Comparison of ENCODE assay signal across 13 mouse cellular contexts in genomic region chr11:99369853-99370451, GRCm38 (mm10). TPM values are rescaled to one million over a fixed set of nuclear protein-coding genes. Genes with fewer than 3 reads are reported as not detected.
DNase-seq lines count a peak whose midpoint lies in the region; ATAC-seq and TF ChIP-seq lines count a peak whose summit lies in the region.
"Had no signal": no experiment of that assay in that cellular context is flagged by ENCODE, and none has a peak within 500 bp of the region (broad histone marks: within the 10 kb centered on the region; RNA-seq: fewer than 3 reads in every experiment).

No protein-coding gene starts in this region.

- no peak for TF ChIP-seq CTCF in lung, postnatal 0 days (IDR thresholded peaks at IDR 0.05)
- no peak for TF ChIP-seq CTCF in cerebellum, adult 2 months (IDR thresholded peaks at IDR 0.05; ENCODE audit: borderline replicate concordance, insufficient read depth, low read depth, low read length)
- no peak for TF ChIP-seq CTCF in heart, adult 2 months (IDR thresholded peaks at IDR 0.05)

- H3K4me3 ChIP-seq in lung, postnatal 0 days (ENCODE audit: low read depth, low read length): no peak overlapping the region
- H3K4me3 ChIP-seq in cerebellum, adult 2 months (replicated peaks; ENCODE audit: insufficient read depth, low read depth, low read length): no peak overlapping the region
- H3K4me3 ChIP-seq in kidney, embryonic 16.5 days (ENCODE audit: low read length): no peak overlapping the region
- no peak overlapping the region for H3K4me3 ChIP-seq in heart, adult 2 months
- H3K4me3 ChIP-seq: heart, embryonic 15.5 days; liver, embryonic 12.5 days had no signal

- H3K4me2 ChIP-seq in lung, postnatal 0 days (replicated peaks; ENCODE audit: low read depth, low read length): no peak overlapping the region
- no peak overlapping the region for H3K4me2 ChIP-seq in kidney, embryonic 16.5 days (replicated peaks; ENCODE audit: low read depth, low read length)
- H3K4me2 ChIP-seq: heart, embryonic 15.5 days; liver, embryonic 12.5 days had no signal

- H3K4me1 ChIP-seq in lung, postnatal 0 days (ENCODE audit: insufficient read depth, low read depth, low read length): no peaks in the 10 kb centered on the region
- H3K4me1 ChIP-seq in cerebellum, adult 2 months (ENCODE audit: control insufficient read depth, insufficient read depth, low read length): 0 out of 2 replicates have a peak, but pooled peaks cover 4% of the 10 kb centered on the region
- H3K4me1 ChIP-seq in kidney, embryonic 16.5 days (ENCODE audit: insufficient read depth, low read length): no peaks in the 10 kb centered on the region
- H3K4me1 ChIP-seq in heart, adult 2 months (ENCODE audit: control insufficient read depth, insufficient read depth, low read length): no peaks in the 10 kb centered on the region
- H3K4me1 ChIP-seq: heart, embryonic 15.5 days; liver, embryonic 12.5 days had no signal

- H3K27me3 ChIP-seq in lung, postnatal 0 days (replicated peaks; ENCODE audit: insufficient read depth, low read length): no peaks in the 10 kb centered on the region
- no peaks in the 10 kb centered on the region for H3K27me3 ChIP-seq in cerebellum, adult 2 months (ENCODE audit: control insufficient read depth, insufficient read depth, low read length)
- H3K27me3 ChIP-seq in kidney, embryonic 16.5 days (ENCODE audit: insufficient read depth, low read length): no peaks in the 10 kb centered on the region
- H3K27me3 ChIP-seq in heart, adult 2 months (ENCODE audit: control insufficient read depth, insufficient read depth, low read length): no peaks in the 10 kb centered on the region; the same call in none of the 2 replicates

- H3K9me3 ChIP-seq in lung, postnatal 0 days (ENCODE audit: low read length): no peaks in the 10 kb centered on the region
- no peaks in the 10 kb centered on the region for H3K9me3 ChIP-seq in kidney, embryonic 16.5 days (ENCODE audit: low read length)
- H3K9me3 ChIP-seq: heart, embryonic 15.5 days; liver, embryonic 12.5 days had no signal

- H3K9ac ChIP-seq in lung, postnatal 0 days (replicated peaks; ENCODE audit: low read depth): no peak overlapping the region
- H3K9ac ChIP-seq in kidney, embryonic 16.5 days (replicated peaks; ENCODE audit: low read length): no peak overlapping the region
- H3K9ac ChIP-seq in heart, adult 2 months (ENCODE audit: low read depth, low read length): no peak overlapping the region
- H3K9ac ChIP-seq: heart, embryonic 15.5 days; liver, embryonic 12.5 days had no signal

- no peaks in the 10 kb centered on the region for H3K79me2 ChIP-seq in heart, adult 2 months (replicated peaks; ENCODE audit: control insufficient read depth, insufficient read depth, low read length)

- ATAC-seq in lung, postnatal 0 days: no peak
- ATAC-seq in kidney, embryonic 16.5 days (ENCODE audit: low FRiP score, low TSS enrichment): no peak
- ATAC-seq: liver, embryonic 12.5 days; Patski had no signal

- WGBS in lung, postnatal 0 days: 78% methylated on average over 8 of the region's 8 CpGs
- 50% methylated on average over 8 of the region's 8 CpGs for WGBS in cerebellum, adult 2 months
- 89% methylated on average over 8 of the region's 8 CpGs for WGBS in kidney, embryonic 16.5 days
- 71% methylated on average over 8 of the region's 8 CpGs for WGBS in heart, adult 2 months

- intact Hi-C loops in heart, adult 2 months (cut with DNase I): no loop called here

- TF ChIP-seq EP300 in lung, postnatal 0 days (IDR thresholded peaks at IDR 0.05): no peak
- TF ChIP-seq EP300 in heart, adult 2 months (IDR thresholded peaks at IDR 0.05; ENCODE audit: insufficient read depth, low read depth, low read length): no peak

- no peaks in the 10 kb centered on the region for H3K36me3 ChIP-seq in lung, postnatal 0 days (ENCODE audit: insufficient read depth, low read length)
- H3K36me3 ChIP-seq in kidney, embryonic 16.5 days (ENCODE audit: insufficient read depth, low read length): no peaks in the 10 kb centered on the region
- no peaks in the 10 kb centered on the region for H3K36me3 ChIP-seq in heart, adult 2 months (ENCODE audit: control insufficient read depth, insufficient read depth, low read length)
- H3K36me3 ChIP-seq: heart, embryonic 15.5 days; liver, embryonic 12.5 days had no signal

- H3K27ac ChIP-seq in lung, postnatal 0 days (ENCODE audit: low read length): no peak overlapping the region
- H3K27ac ChIP-seq in cerebellum, adult 2 months (ENCODE audit: insufficient read depth, low read length): no peak overlapping the region
- H3K27ac ChIP-seq in kidney, embryonic 16.5 days (ENCODE audit: low read length): no peak overlapping the region
- no peak overlapping the region for H3K27ac ChIP-seq in heart, adult 2 months
- H3K27ac ChIP-seq: heart, embryonic 15.5 days; liver, embryonic 12.5 days; stomach, postnatal 0 days had no signal

- DNase-seq in lung, postnatal 0 days (ENCODE audit: low spot score): peak; percentile 34
- DNase-seq in lung, postnatal 14 days: no peak
- DNase-seq in cerebellum, adult 2 months: peak; percentile 50 to 73
- peak; percentile 42 to 46 for DNase-seq in layer of hippocampus, postnatal 36 days
- DNase-seq in skeletal muscle tissue, adult 2 months (ENCODE audit: low read depth, low spot score): peak; percentile 4
- no peak for DNase-seq in urinary bladder, postnatal 10 days (ENCODE audit: low spot score)
- DNase-seq in heart, adult 2 months: no peak

- no peak for TF ChIP-seq POLR2A in cerebellum, adult 2 months (IDR thresholded peaks at IDR 0.05; ENCODE audit: borderline replicate concordance, insufficient read depth, low read length)
- TF ChIP-seq POLR2A in heart, adult 2 months (IDR thresholded peaks at IDR 0.05; ENCODE audit: insufficient read depth, low read depth, low read length): no peak

RNA-seq across cellular contexts. Expression of gene Krt28, which starts 4.8 kb away (rescaled TPM):
- polyA plus RNA-seq in lung, postnatal 0 days (2015; fragmentation: Nextera tagmentation; extraction: Ambion mirVana): 0.17 and 0.19 TPM in 2 replicates
- 2.5 and 2.6 TPM in 2 replicates for polyA plus RNA-seq in cerebellum, adult 2 months (2012; rRNA removed)
- total RNA-seq in layer of hippocampus, postnatal 36 days (2021): under 1 TPM; 0.27 to 0.30 TPM
- polyA plus RNA-seq in kidney, embryonic 16.5 days (2015; fragmentation: Nextera tagmentation; extraction: Ambion mirVana): 0.12 and 0.35 TPM in 2 replicates
- not detected for total RNA-seq in heart, adult 2 months (2021)
- polyA plus RNA-seq in heart, adult 2 months (2012; rRNA removed): not detected in 2 replicates
- polyA plus RNA-seq: heart, embryonic 15.5 days; Patski; stomach, postnatal 0 days had no signal

RNA-seq across cellular contexts. Expression of gene Krt27, which starts 19.0 kb away (rescaled TPM):
- polyA plus RNA-seq in lung, postnatal 0 days (2015; fragmentation: Nextera tagmentation; extraction: Ambion mirVana): not detected in 2 replicates
- not detected in 2 replicates for polyA plus RNA-seq in cerebellum, adult 2 months (2012; rRNA removed)
- total RNA-seq in layer of hippocampus, postnatal 36 days (2021): not detected
- polyA plus RNA-seq in kidney, embryonic 16.5 days (2015; fragmentation: Nextera tagmentation; extraction: Ambion mirVana): not detected in 2 replicates
- total RNA-seq in heart, adult 2 months (2021): not detected
- not detected in 2 replicates for polyA plus RNA-seq in heart, adult 2 months (2012; rRNA removed)
- polyA plus RNA-seq: heart, embryonic 15.5 days; liver, embryonic 12.5 days; Patski; stomach, postnatal 0 days had no signal

RNA-seq across cellular contexts. Expression of gene Krt10, which starts 19.2 kb away (rescaled TPM):
- 18.4 and 19.6 TPM in 2 replicates for polyA plus RNA-seq in lung, postnatal 0 days (2015; fragmentation: Nextera tagmentation; extraction: Ambion mirVana)
- polyA plus RNA-seq in cerebellum, adult 2 months (2012; rRNA removed): 11.9 and 12.6 TPM in 2 replicates
- 10 to 100 TPM; 15.3 to 17.5 TPM for total RNA-seq in layer of hippocampus, postnatal 36 days (2021)
- polyA plus RNA-seq in kidney, embryonic 16.5 days (2015; fragmentation: Nextera tagmentation; extraction: Ambion mirVana): 18.4 and 20.7 TPM in 2 replicates
- total RNA-seq in heart, adult 2 months (2021): 1 to 10 TPM; 4.4 to 5.1 TPM
- polyA plus RNA-seq in heart, adult 2 months (2012; rRNA removed): 0.76 and 1.6 TPM in 2 replicates

RNA-seq across cellular contexts. Expression of gene Krt26, which starts 32.2 kb away (rescaled TPM):
- not detected in 2 replicates for polyA plus RNA-seq in lung, postnatal 0 days (2015; fragmentation: Nextera tagmentation; extraction: Ambion mirVana)
- 0.14 and 0.15 TPM in 2 replicates for polyA plus RNA-seq in cerebellum, adult 2 months (2012; rRNA removed)
- not detected for total RNA-seq in layer of hippocampus, postnatal 36 days (2021)
- polyA plus RNA-seq in kidney, embryonic 16.5 days (2015; fragmentation: Nextera tagmentation; extraction: Ambion mirVana): not detected in 2 replicates
- total RNA-seq in heart, adult 2 months (2021): not detected
- polyA plus RNA-seq in heart, adult 2 months (2012; rRNA removed): not detected in 2 replicates
- polyA plus RNA-seq: heart, embryonic 15.5 days; liver, embryonic 12.5 days; Patski; stomach, postnatal 0 days had no signal

RNA-seq across cellular contexts. Expression of gene Krt25, which starts 47.2 kb away (rescaled TPM):
- polyA plus RNA-seq in lung, postnatal 0 days (2015; fragmentation: Nextera tagmentation; extraction: Ambion mirVana): 0.11 and 0.15 TPM in 2 replicates
- polyA plus RNA-seq in cerebellum, adult 2 months (2012; rRNA removed): 7.0 and 7.2 TPM in 2 replicates
- not detected for total RNA-seq in layer of hippocampus, postnatal 36 days (2021)
- not detected in 2 replicates for polyA plus RNA-seq in kidney, embryonic 16.5 days (2015; fragmentation: Nextera tagmentation; extraction: Ambion mirVana)
- not detected for total RNA-seq in heart, adult 2 months (2021)
- not detected in 2 replicates for polyA plus RNA-seq in heart, adult 2 months (2012; rRNA removed)
- polyA plus RNA-seq: embryonic facial prominence, embryonic 11.5 days; heart, embryonic 15.5 days; liver, embryonic 12.5 days; Patski had no signal

Comparison
In these comparisons a context has a peak if more than half of its experiments do, and no peak if none do; other contexts are left out.
1. DNase-seq: peak in lung, postnatal 0 days (single experiment), cerebellum, adult 2 months (2 of 2), layer of hippocampus, postnatal 36 days (2 of 2) and skeletal muscle tissue, adult 2 months (single experiment); none in lung, postnatal 14 days (single experiment), urinary bladder, postnatal 10 days (single experiment) and heart, adult 2 months (0 of 2).